Mouse (Mus musculus): ENCODE data around the gene Traf3ip2. TPM values are rescaled to one million over a fixed set of nuclear protein-coding genes. Genes with fewer than 3 reads are reported as not detected.

Gene Traf3ip2
- total RNA-seq, 2 experiments from 2014 or later: 2.5 to 3.9 TPM

GRCm38 (mm10) chr10:39599601-39600000, 13.1 kb upstream of the Traf3ip2 start:
- no peak for DNase-seq (ENCODE audit: low spot score)

GRCm38 (mm10) chr10:39600115-39600514, 12.6 kb upstream of the Traf3ip2 start:
- no peak for DNase-seq (ENCODE audit: low spot score)

- DNase-seq (ENCODE audit: low spot score): no peak
Measured at GRCm38 (mm10) chr10:39601068-39601467, 11.7 kb upstream of the Traf3ip2 start.

GRCm38 (mm10) chr10:39606434-39606833, 6.3 kb upstream of the Traf3ip2 start:
- no peak for DNase-seq (ENCODE audit: low spot score)

DNA sequence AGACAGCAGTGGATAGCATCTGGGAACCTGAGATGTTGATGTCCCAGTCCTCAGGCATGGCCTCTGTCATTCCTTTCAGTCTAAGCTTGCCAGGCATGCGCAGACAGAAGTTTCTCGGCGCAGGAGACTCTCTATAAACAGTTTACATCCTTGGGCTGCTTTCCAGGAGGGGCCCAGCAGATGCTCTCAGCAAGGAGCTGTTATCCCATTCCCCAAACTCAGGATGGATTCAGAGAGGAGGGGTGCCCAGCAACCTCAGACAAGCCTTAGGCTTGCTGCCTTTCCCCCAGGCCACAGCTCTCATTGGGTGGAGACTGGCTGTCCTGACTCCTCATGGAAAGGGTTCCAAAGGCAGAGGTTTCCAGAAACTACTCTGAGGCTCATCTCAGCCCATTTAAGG, 1.5 kb upstream of the Traf3ip2 start:
- no peak for DNase-seq (ENCODE audit: low spot score)

DNA sequence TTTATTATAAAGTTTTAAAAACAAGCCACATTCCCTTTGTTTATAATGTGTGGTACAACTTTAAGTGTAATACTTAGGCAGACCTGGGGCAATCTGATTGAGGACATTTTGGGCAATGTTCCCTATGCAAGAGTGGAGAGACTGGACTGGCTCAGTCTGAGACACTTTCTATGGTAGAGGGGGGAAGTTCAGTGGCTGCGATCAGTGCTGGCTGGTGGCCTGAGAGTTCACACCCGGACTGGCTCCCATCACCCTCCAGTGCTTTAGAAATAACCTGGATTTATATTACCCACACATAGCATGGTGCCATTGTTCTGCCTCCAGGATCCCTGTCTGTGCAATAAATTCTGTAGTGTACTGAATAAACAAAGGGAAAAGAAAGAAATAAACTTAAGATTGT, 603 bp upstream of the Traf3ip2 start:
- no peak for DNase-seq (ENCODE audit: low spot score)

DNA sequence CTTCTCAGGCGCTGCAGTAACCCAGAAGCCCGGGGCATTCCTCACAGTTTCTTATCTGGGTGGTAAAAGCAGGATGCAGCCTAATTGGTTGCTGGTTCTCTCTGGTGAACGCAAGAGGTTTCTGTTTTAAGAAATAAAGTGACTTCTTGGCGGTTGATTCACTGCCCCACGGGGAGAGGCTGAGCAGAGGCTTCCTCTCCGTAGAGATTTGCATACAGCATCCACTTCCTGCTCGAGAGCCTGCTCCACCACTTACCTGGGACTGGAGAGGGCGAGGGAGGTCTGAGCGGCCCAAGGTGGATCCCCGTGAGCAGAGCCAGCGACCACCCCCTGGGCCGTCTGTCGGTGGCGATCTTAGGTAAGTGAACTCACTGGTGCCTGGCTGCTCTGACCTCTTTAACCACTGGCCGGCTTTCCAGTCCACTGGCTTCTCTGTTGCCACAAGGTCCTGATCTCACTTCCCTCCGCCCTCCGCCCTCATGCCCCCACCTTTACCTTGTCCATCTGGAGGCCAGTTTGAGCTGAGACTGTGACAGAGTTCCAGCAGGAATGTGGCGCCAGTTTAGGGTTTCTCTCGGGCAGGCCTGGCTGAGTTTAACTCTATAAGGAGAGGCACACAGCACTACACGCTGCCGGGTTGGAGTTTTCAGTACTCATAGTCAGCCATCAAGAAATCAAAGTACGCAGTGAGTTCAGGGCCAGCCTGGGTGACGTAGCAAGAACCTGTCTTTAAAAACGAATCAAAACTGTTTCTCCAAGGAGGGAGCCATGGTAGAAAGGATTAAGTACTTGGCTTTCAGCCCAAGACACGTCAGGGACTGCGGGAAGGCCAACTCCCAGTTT, 476 bp downstream of the Traf3ip2 start:
- peak; percentile 89 for DNase-seq (ENCODE audit: low spot score)

DNA sequence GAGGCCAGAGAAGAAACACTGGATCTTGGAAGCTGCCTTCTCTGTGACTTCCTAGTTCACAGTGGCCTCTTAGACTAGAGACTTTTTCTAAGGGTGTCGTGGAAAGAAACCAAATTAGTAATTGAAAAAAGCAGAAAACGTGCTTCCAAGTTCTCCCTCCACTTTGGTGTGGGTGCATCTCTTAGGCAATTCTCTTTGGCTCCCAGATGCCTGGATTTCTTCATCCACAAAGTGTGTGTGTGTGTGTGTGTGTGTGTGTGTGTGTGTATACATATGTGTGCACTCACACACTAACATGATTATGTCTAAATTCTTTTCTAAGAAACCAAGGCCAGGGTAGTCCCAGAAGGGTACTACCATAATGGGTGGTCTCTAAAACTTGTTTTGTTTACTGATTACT, 1.2 kb downstream of the Traf3ip2 start:
- peak; percentile 56 for DNase-seq (ENCODE audit: low spot score)

DNA sequence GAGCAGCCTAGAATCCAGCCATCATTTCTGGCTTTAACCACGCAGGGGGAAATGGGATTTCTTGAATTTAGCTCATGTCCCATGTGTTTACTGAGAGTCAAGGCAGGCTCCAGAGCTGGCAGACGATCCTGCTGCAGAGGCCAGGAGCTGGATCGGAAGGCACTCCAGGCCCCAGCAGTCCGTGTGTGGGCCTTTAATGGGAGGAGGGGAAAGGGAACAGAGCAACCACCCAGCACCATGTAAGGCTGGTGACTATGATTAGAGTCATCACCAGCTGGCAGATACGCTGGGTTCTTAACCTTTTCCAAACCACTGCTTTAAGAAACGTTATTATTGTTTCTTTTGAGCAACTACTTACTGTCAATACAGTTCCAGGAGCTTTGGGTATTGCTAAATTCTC, 1.9 kb downstream of the Traf3ip2 start:
- peak; percentile 89 for DNase-seq (ENCODE audit: low spot score)

- DNase-seq (ENCODE audit: low spot score): no peak
Measured at GRCm38 (mm10) chr10:39615531-39616229, 2.9 kb downstream of the Traf3ip2 start.

DNA sequence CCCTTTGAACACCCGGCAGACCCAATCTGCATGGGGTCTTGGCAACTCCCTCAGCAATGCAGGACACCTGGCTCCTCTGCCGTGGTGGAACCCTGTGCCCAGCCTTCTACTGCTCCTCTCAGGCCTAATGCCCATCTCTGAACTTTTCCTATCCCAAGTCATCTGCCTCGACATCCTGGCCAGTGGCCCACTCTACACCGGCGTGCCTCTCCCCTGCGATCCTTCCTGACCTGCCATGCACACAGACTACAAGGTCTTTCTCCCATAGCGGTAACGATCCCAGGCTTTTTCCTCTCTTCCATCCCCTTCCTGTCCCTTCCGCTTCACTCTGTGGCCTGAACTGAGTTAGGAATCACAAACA, 3.5 kb downstream of the Traf3ip2 start:
- no peak for DNase-seq (ENCODE audit: low spot score)

DNA sequence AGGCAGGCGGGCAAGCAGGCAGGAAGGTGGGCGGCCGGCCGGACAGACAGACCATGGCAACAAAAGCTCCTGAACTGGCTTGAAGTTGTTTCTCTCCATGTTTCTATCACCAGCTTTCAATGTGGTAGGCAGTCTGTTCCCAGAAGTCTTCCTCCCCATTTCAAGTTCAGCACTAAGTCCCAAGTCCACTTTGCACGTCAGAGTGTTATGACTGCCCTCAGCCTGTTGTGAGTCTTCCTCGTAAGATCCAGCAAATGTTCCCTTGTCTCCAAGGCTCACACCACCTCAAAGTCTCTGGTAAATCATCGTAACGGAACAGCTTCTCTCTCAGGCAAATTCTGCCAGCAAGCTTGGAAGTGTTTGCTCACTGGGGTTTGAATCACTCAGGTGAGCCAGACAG, 3.9 kb downstream of the Traf3ip2 start:
- no peak for DNase-seq (ENCODE audit: low spot score)

DNA sequence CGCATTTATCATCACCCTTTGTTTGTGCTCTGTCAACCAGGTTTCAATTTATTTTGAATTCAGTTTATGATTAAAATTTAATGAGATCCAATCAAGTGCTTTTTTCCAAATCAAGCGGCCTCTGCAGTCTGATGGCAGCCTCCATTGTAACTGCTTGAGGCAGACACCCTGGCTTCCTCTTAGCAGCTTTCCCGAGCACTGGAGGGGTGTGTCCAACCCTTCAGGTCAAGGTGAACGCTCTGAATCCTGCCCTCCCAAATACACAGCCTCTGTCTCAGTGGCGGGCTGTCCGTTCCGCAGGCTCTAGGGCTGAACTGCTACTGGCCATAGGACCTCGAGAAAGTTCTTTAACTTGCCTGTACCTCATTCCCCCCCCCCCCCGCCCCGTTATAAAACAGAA, 5.7 kb downstream of the Traf3ip2 start:
- no peak for DNase-seq (ENCODE audit: low spot score)

DNA sequence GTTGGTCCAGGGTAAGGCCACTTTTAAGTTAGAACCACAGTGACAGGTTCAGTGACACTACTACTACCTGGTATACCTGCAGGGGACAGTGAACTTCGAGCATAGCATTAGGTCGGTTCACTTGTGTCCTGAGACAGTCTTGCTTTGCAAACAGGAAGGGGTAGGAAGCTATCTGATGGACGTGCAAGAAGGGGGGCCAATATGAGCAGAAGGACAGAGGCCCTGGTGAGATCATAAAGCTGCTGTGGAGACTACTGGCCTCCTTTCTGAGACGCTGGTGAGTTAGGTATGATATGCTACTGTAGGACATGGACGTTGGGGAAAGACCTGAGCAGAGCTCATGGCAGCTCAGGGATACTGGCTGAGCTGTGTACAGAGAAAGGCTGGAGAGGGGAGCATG, 7.9 kb downstream of the Traf3ip2 start:
- no peak for DNase-seq (ENCODE audit: low spot score)

DNA sequence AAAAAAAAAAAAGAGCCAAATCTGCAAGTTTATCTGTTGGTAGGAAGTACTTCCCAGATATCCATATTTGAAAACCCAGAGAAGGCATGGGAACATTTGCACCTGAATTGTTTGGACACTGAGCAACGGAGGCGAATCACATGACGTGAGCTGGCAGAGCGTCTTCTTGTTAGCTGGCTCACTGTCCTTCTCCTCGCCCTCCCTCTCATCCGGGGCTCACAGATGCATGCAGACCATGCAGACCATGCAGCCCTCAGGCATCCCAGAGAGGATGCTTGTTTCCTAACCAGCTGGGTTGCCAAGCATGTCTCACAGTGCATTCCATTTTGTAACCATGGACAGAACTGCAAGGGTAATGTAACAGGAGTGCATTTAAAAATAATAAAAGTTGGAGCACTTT, 11.1 kb downstream of the Traf3ip2 start:
- DNase-seq (ENCODE audit: low spot score): no peak

DNA sequence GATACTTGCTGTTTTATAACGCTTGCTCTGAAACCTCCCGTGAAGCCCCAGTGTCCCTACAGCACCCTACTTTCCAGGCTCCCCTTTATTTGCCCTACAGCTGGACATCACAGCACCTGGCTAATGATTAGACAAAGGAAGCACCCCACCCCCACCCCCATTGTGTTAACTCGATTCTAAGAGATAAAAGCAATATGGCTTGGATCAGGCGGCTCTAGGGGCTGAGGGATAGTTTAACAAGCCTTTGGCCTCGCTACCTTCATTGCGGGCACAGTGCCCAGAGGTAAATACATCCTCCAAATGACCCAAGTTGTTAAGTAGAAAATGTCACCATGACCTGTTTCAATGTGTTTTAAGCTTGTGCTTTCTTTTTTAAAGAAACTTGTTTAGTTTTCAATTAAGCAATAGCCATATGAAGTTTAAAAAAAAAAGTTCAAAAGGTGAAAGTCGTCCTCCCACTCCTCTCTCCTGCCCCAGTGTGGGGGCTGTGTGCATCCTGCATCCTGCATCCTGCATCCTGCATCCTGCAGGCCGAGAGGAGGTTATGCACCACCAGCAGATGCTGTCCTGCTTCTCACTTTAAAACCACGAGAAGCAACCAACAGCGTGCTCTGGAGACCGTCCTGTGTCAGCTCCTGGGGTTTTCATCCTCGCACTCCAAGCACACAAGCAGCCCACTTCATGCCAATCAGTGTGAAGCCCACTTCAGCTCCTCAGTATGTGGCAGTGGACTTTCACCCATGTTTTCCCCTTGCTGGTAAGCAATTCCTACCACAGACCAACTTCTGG, 12.3 kb downstream of the Traf3ip2 start:
- no peak for DNase-seq (ENCODE audit: low spot score)

DNA sequence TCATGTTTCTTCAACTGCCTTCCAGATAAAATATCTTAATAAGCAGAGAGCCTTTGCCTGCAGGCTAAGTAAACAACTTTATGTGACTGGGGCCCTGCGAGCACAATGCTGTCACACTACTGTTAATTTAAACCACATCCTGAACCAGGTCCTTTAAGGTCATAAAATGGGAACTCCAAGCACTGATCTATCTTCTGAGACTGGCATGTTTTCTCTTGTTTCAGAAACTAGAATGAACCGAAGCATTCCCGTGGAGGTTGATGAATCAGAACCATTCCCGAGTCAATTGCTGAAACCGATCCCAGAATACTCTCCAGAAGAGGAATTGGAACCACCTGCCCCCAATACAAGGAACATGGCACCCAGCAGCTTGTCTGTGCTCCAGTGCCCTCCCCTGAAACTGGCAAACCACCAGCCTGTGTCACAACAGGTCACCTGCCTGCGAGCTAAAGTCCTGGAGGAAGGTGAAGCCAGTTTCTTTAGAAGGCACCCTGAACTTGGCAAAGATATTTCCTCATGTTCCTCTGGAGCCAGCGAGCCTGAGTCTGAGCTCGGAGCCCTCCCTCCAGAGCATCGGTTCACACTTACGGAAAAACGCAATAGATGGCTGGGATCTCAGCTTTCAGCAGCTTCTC, 13.0 kb downstream of the Traf3ip2 start:
- DNase-seq (ENCODE audit: low spot score): peak; percentile 63

- DNase-seq (ENCODE audit: low spot score): no peak
Measured at GRCm38 (mm10) chr10:39626376-39626775, 13.6 kb downstream of the Traf3ip2 start.

- DNase-seq (ENCODE audit: low spot score): no peak
Measured at GRCm38 (mm10) chr10:39628799-39629517, 16.2 kb downstream of the Traf3ip2 start.

- no peak for DNase-seq (ENCODE audit: low spot score)
Measured at GRCm38 (mm10) chr10:39629746-39630552, 17.2 kb downstream of the Traf3ip2 start.

All from gastrocnemius, adult 18-20 months (tissue).